Mouse (Mus musculus) liver, embryonic 14.5 days (tissue): ENCODE data around the gene Gatd1. TPM values are rescaled to one million over a fixed set of nuclear protein-coding genes. Genes with fewer than 3 reads are reported as not detected.

Source experiments
- ATAC-seq: fragments of 200-750 bp; cut with Nextera tagmentation; 2 replicates; pipeline ENCODE4 v1.8.0; 2017; ENCODE audit warnings: moderate number of reproducible peaks, mild to moderate bottlenecking, moderate library complexity; ENCODE audit not compliant: insufficient read depth
- DNase-seq, 3 experiments: peaks; one replicate each; pipeline ENCODE4 v3.0.0-alpha.2; 2012 to 2013; ENCODE audit warnings: low read depth in 3 of 3, low spot score in 3 of 3
- H3K27ac ChIP-seq: fragments of 300-500 bp; sonication (generic); 2 replicates; pipeline ENCODE4 v1.5.1; 2014; ENCODE audit warnings: moderate library complexity, mild to moderate bottlenecking, control low read depth, inconsistent platforms
- H3K27me3 ChIP-seq: fragments of 300-500 bp; sonication (generic); 2 replicates; pipeline ENCODE4 v1.6.1; 2014; ENCODE audit warnings: mild to moderate bottlenecking, low read length, moderate library complexity; ENCODE audit not compliant: control insufficient read depth, insufficient read depth
- H3K36me3 ChIP-seq: fragments of 300-500 bp; sonication (generic); replicated peaks from 2 replicates; pipeline ENCODE4 v1.6.1; 2014; ENCODE audit warnings: low read depth; ENCODE audit not compliant: control insufficient read depth, insufficient read depth
- H3K4me1 ChIP-seq, 2 experiments: fragments of 200-500 bp in 1 of 2; fragments of 300-500 bp in 1 of 2; sonication (generic) in 1 of 2; replicated peaks; 2 replicates each; pipeline ENCODE4 v1.6.1; 2012 to 2014; ENCODE audit warnings: antibody characterized with exemption in 1 of 2, inconsistent platforms in 1 of 2, low read length in 1 of 2; ENCODE audit not compliant: control insufficient read depth in 2 of 2, insufficient read depth in 2 of 2
- H3K4me2 ChIP-seq: fragments of 300-500 bp; sonication (generic); 2 replicates; pipeline ENCODE4 v1.6.1; 2014; ENCODE audit warnings: low read depth, mild to moderate bottlenecking, control low read depth, moderate library complexity
- H3K4me3 ChIP-seq, 2 experiments: fragments of 200-500 bp in 1 of 2; fragments of 300-500 bp in 1 of 2; sonication (generic) in 1 of 2; 2 replicates each; pipeline ENCODE4 v1.5.1; 2012 to 2014; ENCODE audit warnings: low read depth in 2 of 2, low read length in 2 of 2, mild to moderate bottlenecking in 2 of 2, control low read depth in 1 of 2, inconsistent platforms in 1 of 2, moderate library complexity in 1 of 2; ENCODE audit not compliant: insufficient read depth in 1 of 2
- H3K9ac ChIP-seq: fragments of 300-500 bp; sonication (generic); replicated peaks from 2 replicates; pipeline ENCODE4 v1.6.1; 2014; ENCODE audit warnings: mild to moderate bottlenecking, control low read depth, moderate library complexity
- H3K9me3 ChIP-seq: fragments of 300-500 bp; sonication (generic); 2 replicates; pipeline ENCODE4 v1.6.1; 2016; ENCODE audit warnings: low read length, mixed read lengths; ENCODE audit not compliant: control insufficient read depth
- CTCF ChIP-seq: IDR thresholded peaks from 2 replicates; pipeline ENCODE4 v1.5.1; 2016; ENCODE audit warnings: antibody characterized with exemption, low read depth, control low read depth
- EP300 ChIP-seq: IDR thresholded peaks from 2 replicates; pipeline ENCODE4 v1.6.1; 2016; ENCODE audit warnings: antibody characterized with exemption, low read depth
- WGBS: fragments of 180-500 bp; shearing (Covaris S2); extraction: QIAGEN DNeasy Blood & Tissue Kit; methylation state at CpG from one replicate; pipeline ENCODE4 v1.1.7; 2014; ENCODE audit not compliant: insufficient replicate concordance; 5-methylcytosine and 5-hydroxymethylcytosine counted together
- polyA plus RNA-seq, 2 experiments: library from polyadenylated mRNA; depleted of rRNA in 1 of 2; stranded (reverse) in 1 of 2; unstranded in 1 of 2; fragments of >200 nt; fragmentation: Nextera tagmentation in 1 of 2; extraction: Ambion mirVana in 1 of 2; gene quantifications; 2 replicates each; pipeline versions ENCODE4 v1.2.1 to v1.2.3; 2012 to 2014

The Gatd1 gene
- polyA plus RNA-seq, 2 experiments = 8.7 to 13.8 TPM

- Histone ChIP-seq H3K4me1 (peaks cover 4 to 7% of the 10 kb centered on the region in 2 experiments), H3K27me3 (peaks cover 49% of the 10 kb centered on the region), H3K4me3 (no peak overlapping the region), H3K9me3 (no peaks in the 10 kb centered on the region), H3K27ac (no peak overlapping the region), H3K36me3 (no peaks in the 10 kb centered on the region), H3K4me2 (no peak overlapping the region), H3K9ac (no peak overlapping the region)
- DNase-seq (no peak), ATAC-seq (no peak)
- TF ChIP-seq EP300 = no peak
- no peak for TF ChIP-seq CTCF
- WGBS = 63% methylated on average over 5 of the region's 5 CpGs
Measured at GRCm38 (mm10) chr7:141460001-141460390, 46.1 kb upstream of the Gatd1 start.

GRCm38 (mm10) chr7:141459301-141459711, 45.4 kb upstream of the Gatd1 start:
- TF ChIP-seq EP300 (no peak), CTCF (no peak)

GRCm38 (mm10) chr7:141458661-141459060, 44.7 kb upstream of the Gatd1 start:
- H3K4me3 ChIP-seq = no peak overlapping the region
- WGBS = 87% methylated on average over 11 of the region's 11 CpGs
- H3K4me2 ChIP-seq = no peak overlapping the region
- peaks cover 7 to 12% of the 10 kb centered on the region in 2 experiments for H3K4me1 ChIP-seq
- H3K9ac ChIP-seq = no peak overlapping the region
- DNase-seq = no peak
- no peak for TF ChIP-seq CTCF
- no peak for TF ChIP-seq EP300
- H3K36me3 ChIP-seq = no peaks in the 10 kb centered on the region
- peaks cover 36% of the 10 kb centered on the region for H3K27me3 ChIP-seq
- H3K9me3 ChIP-seq = no peaks in the 10 kb centered on the region
- H3K27ac ChIP-seq = no peak overlapping the region
- no peak for ATAC-seq

More at GRCm38 (mm10) chr7:141459301-141459711, 45.4 kb upstream of the Gatd1 start:
- H3K27me3 ChIP-seq = peaks cover 42% of the 10 kb centered on the region
- no peak overlapping the region for H3K27ac ChIP-seq
- H3K4me3 ChIP-seq = no peak overlapping the region
- H3K4me2 ChIP-seq = no peak overlapping the region
- H3K4me1 ChIP-seq = peaks cover 7 to 12% of the 10 kb centered on the region in 2 experiments
- no peaks in the 10 kb centered on the region for H3K9me3 ChIP-seq
- ATAC-seq (no peak), DNase-seq (no peak)
- H3K9ac ChIP-seq = no peak overlapping the region
- H3K36me3 ChIP-seq = no peaks in the 10 kb centered on the region
- WGBS = 88% methylated on average over 17 of the region's 17 CpGs

GRCm38 (mm10) chr7:141457986-141458660, 44.2 kb upstream of the Gatd1 start:
- Histone ChIP-seq H3K9ac (no peak overlapping the region), H3K9me3 (no peaks in the 10 kb centered on the region), H3K4me1 (peaks cover 7 to 12% of the 10 kb centered on the region in 2 experiments), H3K4me2 (no peak overlapping the region), H3K36me3 (no peaks in the 10 kb centered on the region), H3K27ac (no peak overlapping the region), H3K4me3 (no peak overlapping the region), H3K27me3 (peaks cover 30% of the 10 kb centered on the region)
- DNase-seq (no peak), ATAC-seq (no peak)
- WGBS = 75% methylated on average over 15 of the region's 15 CpGs
- TF ChIP-seq EP300 (no peak), CTCF (peak; percentile 86)

- Histone ChIP-seq H3K9me3 (no peaks in the 10 kb centered on the region), H3K9ac (no peak overlapping the region), H3K27me3 (peaks cover 21% of the 10 kb centered on the region), H3K27ac (no peak overlapping the region), H3K4me1 (peaks cover 7 to 12% of the 10 kb centered on the region in 2 experiments), H3K4me2 (no peak overlapping the region), H3K36me3 (peaks cover 1% of the 10 kb centered on the region; the same call in 1 of the 2 replicates), H3K4me3 (no peak overlapping the region)
- TF ChIP-seq EP300 (no peak), CTCF (no peak)
- ATAC-seq (no peak), DNase-seq (no peak)
- 86% methylated on average over 14 of the region's 14 CpGs for WGBS
Measured at GRCm38 (mm10) chr7:141457236-141457635, 43.3 kb upstream of the Gatd1 start.
